Mouse (Mus musculus): ENCODE measurements around the gene Ankle2.

DNA sequence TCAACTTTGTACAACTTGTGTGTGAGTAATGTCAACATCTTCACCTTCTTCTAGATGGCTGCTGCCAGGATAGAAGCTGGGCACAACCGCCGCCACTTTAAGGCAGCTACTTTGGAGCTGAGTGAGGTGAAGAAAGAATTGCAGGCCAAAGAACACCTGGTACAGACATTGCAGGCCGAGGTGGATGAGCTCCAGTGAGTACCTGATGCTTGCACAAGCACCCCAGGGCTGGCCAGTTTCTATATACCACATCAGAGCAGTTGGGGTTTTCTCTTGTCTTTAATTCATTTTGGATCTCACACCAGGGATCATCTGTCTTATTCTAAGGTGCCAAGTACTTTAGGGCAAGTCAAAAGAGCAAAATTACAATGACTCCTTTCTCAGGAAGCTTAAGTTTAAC is 14.0 kb upstream of the Ankle2 start:
- TF ChIP-seq CTCF (IDR thresholded peaks at IDR 0.05; ENCODE audit: borderline replicate concordance, insufficient read depth, low read depth, low read length): no peak
- TF ChIP-seq POLR2A (IDR thresholded peaks at IDR 0.05; ENCODE audit: borderline replicate concordance, insufficient read depth, low read length): no peak

Measured in cerebellum, adult 2 months (tissue).